Mouse (Mus musculus) megakaryocyte, embryonic 14.5 days (primary cell): ENCODE measurements at regions not wholly inside any gene's neighbourhood (a gene's known extent, or its start where the extent isn't known, plus 50 kb on each side); places are given as distances from the start of the nearest gene placed in this dataset.

Source experiments
- FLI1 ChIP-seq: IDR thresholded peaks from 2 replicates; pipeline ENCODE4 v1.6.1; 2012; ENCODE audit warnings: low read length, inconsistent platforms, mixed read lengths
- GATA1 ChIP-seq: IDR thresholded peaks from 3 replicates; pipeline ENCODE4 v1.6.1; 2012; ENCODE audit warnings: mixed read lengths, low read length, inconsistent platforms, borderline replicate concordance

DNA sequence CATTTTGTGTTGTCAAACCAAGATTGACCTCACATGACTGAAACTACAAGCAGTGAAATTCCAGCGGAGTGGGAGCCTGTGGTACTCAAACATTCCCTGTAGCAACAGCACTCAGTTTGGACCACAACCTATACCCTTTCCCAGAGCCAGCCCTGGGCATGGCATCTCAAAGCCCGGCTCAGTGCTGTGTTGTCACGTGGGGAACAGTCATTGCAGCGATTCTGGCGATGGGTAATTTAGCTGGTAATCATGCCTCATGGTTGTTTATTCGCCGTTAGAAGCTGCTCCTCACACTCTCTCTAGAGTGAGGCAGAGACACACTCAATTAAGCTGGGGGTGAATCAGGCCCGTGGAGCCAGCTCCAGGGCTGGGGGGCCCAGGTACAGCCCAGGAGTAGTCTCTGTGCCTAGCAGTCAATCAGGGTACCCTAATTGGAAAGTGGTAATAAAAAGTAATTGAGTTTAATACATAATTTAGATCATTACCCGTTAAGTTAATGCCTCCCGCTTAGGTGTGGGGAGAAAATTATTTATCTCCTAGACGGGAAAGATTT lies 85.5 kb upstream of the A530016L24Rik start:
- TF ChIP-seq GATA1 (no peak), FLI1 (no peak)
